Mouse (Mus musculus) erythroblast, adult 5-6 weeks (primary cell): Measurements from ENCODE around the gene Phf1. TPM values are rescaled to one million over a fixed set of nuclear protein-coding genes. Genes with fewer than 3 reads are reported as not detected.
"Not testable (repeated sequence)": the region's sequence is repeated elsewhere in the genome, so short reads cannot be mapped to it uniquely, and the experiment has no call there.

Experiments used
- ATAC-seq: replicated peaks from 2 replicates; pipeline ENCODE4 v1.8.0; 2016; ENCODE audit warnings: moderate number of reproducible peaks, mild to moderate bottlenecking, moderate TSS enrichment, inconsistent platforms; ENCODE audit not compliant: poor library complexity, low FRiP score, severe bottlenecking
- total RNA-seq, 2 experiments: library from RNA; stranded (forward) in 1 of 2; stranded (reverse) in 1 of 2; fragments of 150-400 nt in 1 of 2; fragments of 200-764, 138-1000 nt in 1 of 2; gene quantifications; 2 replicates each; pipeline versions ENCODE4 v1.2.3 to v1.2.4; 2015 to 2017; ENCODE audit warnings: low replicate concordance in 2 of 2

The Phf1 gene
- total RNA-seq, 2 experiments from 2014 or later, result 4.0 to 4.1 TPM

- ATAC-seq, result peak; percentile 98
Measured at GRCm38 (mm10) chr17:26972703-26973574, 40.1 kb downstream of the Phf1 start, which contains the start of gene Zbtb9. Gene Zbtb9, plus strand, starts transcription at chr17:26973167.

- no peak for ATAC-seq
Measured at GRCm38 (mm10) chr17:26974547-26974946, 41.7 kb downstream of the Phf1 start.

GRCm38 (mm10) chr17:26975415-26975814, 42.6 kb downstream of the Phf1 start:
- ATAC-seq, result no peak

- not testable (repeated sequence) for ATAC-seq
Measured at GRCm38 (mm10) chr17:26977354-26977753, 44.5 kb downstream of the Phf1 start.

- ATAC-seq, result no peak
Measured at GRCm38 (mm10) chr17:26979426-26979825, 46.6 kb downstream of the Phf1 start.

- ATAC-seq, result no peak
Measured at GRCm38 (mm10) chr17:26981050-26981449, 48.2 kb downstream of the Phf1 start.

GRCm38 (mm10) chr17:26983382-26983781, 50.5 kb downstream of the Phf1 start:
- no peak for ATAC-seq

GRCm38 (mm10) chr17:26985503-26986179, 52.8 kb downstream of the Phf1 start:
- ATAC-seq, result no peak

Other genes starting within 250 kb of the Phf1 start
- gene Crebrf, start 217.4 kb upstream of the Phf1 start, total RNA-seq (2015; ENCODE audit: low replicate concordance), result 25.9 and 33.4 TPM in 2 replicates
- 65.0 and 158 TPM in 2 replicates for gene Crebrf, start 217.4 kb upstream of the Phf1 start, total RNA-seq (2017; ENCODE audit: low replicate concordance)
- gene Bnip1, start 152.0 kb upstream of the Phf1 start, total RNA-seq (2015; ENCODE audit: low replicate concordance), result 1.2 and 7.1 TPM in 2 replicates
- 6.4 and 8.3 TPM in 2 replicates for gene Bnip1, start 152.0 kb upstream of the Phf1 start, total RNA-seq (2017; ENCODE audit: low replicate concordance)
- gene Nkx2-5, start 88.0 kb upstream of the Phf1 start, total RNA-seq (2015; ENCODE audit: low replicate concordance), result not detected in 2 replicates
- not detected in 2 replicates for gene Nkx2-5, start 88.0 kb upstream of the Phf1 start, total RNA-seq (2017; ENCODE audit: low replicate concordance)
- gene Kifc5b, start 16.0 kb upstream of the Phf1 start, total RNA-seq (2015; ENCODE audit: low replicate concordance), result 3.3 and 5.6 TPM in 2 replicates
- 18.9 and 30.1 TPM in 2 replicates for gene Kifc5b, start 16.0 kb upstream of the Phf1 start, total RNA-seq (2017; ENCODE audit: low replicate concordance)
- 33.6 and 59.6 TPM in 2 replicates for gene Cuta, start 6.5 kb downstream of the Phf1 start, total RNA-seq (2015; ENCODE audit: low replicate concordance)
- 10.2 and 14.4 TPM in 2 replicates for gene Cuta, start 6.5 kb downstream of the Phf1 start, total RNA-seq (2017; ENCODE audit: low replicate concordance)
- 0.42 and 2.5 TPM in 2 replicates for gene Syngap1, start 8.2 kb downstream of the Phf1 start, total RNA-seq (2015; ENCODE audit: low replicate concordance)
- 0.60 and 5.3 TPM in 2 replicates for gene Syngap1, start 8.2 kb downstream of the Phf1 start, total RNA-seq (2017; ENCODE audit: low replicate concordance)
- gene Zbtb9, start 40.1 kb downstream of the Phf1 start, total RNA-seq (2015; ENCODE audit: low replicate concordance), result 1.3 TPM in 1 of 2 replicates, not detected in the other
- 5.3 and 6.0 TPM in 2 replicates for gene Zbtb9, start 40.1 kb downstream of the Phf1 start, total RNA-seq (2017; ENCODE audit: low replicate concordance)
- gene Bak1, start 96.0 kb downstream of the Phf1 start, total RNA-seq (2015; ENCODE audit: low replicate concordance), result 28.6 and 38.5 TPM in 2 replicates
- gene Bak1, start 96.0 kb downstream of the Phf1 start, total RNA-seq (2017; ENCODE audit: low replicate concordance), result 6.7 and 17.0 TPM in 2 replicates
- gene Itpr3, start 124.3 kb downstream of the Phf1 start, total RNA-seq (2015; ENCODE audit: low replicate concordance), result 0.42 and 1.2 TPM in 2 replicates
- 1.1 and 1.4 TPM in 2 replicates for gene Itpr3, start 124.3 kb downstream of the Phf1 start, total RNA-seq (2017; ENCODE audit: low replicate concordance)
- gene Uqcc2, start 200.9 kb downstream of the Phf1 start, total RNA-seq (2015; ENCODE audit: low replicate concordance), result 37.1 and 39.7 TPM in 2 replicates
- 19.8 and 25.6 TPM in 2 replicates for gene Uqcc2, start 200.9 kb downstream of the Phf1 start, total RNA-seq (2017; ENCODE audit: low replicate concordance)
- gene Ip6k3, start 234.7 kb downstream of the Phf1 start, total RNA-seq (2015; ENCODE audit: low replicate concordance), result not detected in 2 replicates
- not detected in 2 replicates for gene Ip6k3, start 234.7 kb downstream of the Phf1 start, total RNA-seq (2017; ENCODE audit: low replicate concordance)